ENCODE assay signal across 13 mouse cellular contexts in the genomic region with DNA sequence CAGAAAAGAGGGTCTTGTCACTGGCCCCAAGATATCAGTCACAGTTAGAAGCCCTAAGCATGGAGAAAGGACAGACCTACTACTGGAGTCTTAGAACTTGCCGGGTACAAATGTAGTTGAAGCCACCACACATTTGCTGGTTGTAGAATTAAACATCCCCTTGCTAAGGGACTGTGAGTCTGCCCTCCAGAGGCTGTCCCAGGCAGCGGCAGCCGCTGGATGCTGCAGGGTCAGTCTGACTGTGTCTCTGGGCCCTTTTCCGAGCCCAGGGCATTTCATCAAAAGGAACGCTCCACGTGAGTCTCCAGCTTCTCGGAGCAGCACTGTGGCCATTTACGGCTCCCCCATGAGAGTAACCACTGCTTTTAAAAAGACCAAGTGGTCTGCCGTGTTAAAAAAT.
DNase-seq lines count a peak whose midpoint lies in the region; ATAC-seq and TF ChIP-seq lines count a peak whose summit lies in the region.
"Had no signal": no experiment of that assay in that cellular context is flagged by ENCODE, and none has a peak within 500 bp of the region (broad histone marks: within the 10 kb centered on the region; RNA-seq: fewer than 3 reads in every experiment).

No protein-coding gene starts in this region.

- TF ChIP-seq POLR2A in cerebellum, adult 2 months (IDR thresholded peaks at IDR 0.05; ENCODE audit: borderline replicate concordance, insufficient read depth, low read length) = no peak
- TF ChIP-seq POLR2A in kidney, adult 2 months (IDR thresholded peaks at IDR 0.05; ENCODE audit: low read depth, low read length) = no peak

- H3K4me3 ChIP-seq in cerebellum, adult 2 months (replicated peaks; ENCODE audit: insufficient read depth, low read depth, low read length) = no peak overlapping the region
- no peak overlapping the region for H3K4me3 ChIP-seq in kidney, adult 2 months (ENCODE audit: insufficient read depth, low read depth, low read length)
- no peak overlapping the region for H3K4me3 ChIP-seq in midbrain, embryonic 11.5 days (ENCODE audit: low read depth, low read length)
- no peak overlapping the region for H3K4me3 ChIP-seq in midbrain, embryonic 15.5 days
- H3K4me3 ChIP-seq: midbrain, embryonic 12.5 days had no signal

- H3K9ac ChIP-seq in midbrain, embryonic 11.5 days (ENCODE audit: low read length) = no peak overlapping the region
- H3K9ac ChIP-seq in midbrain, embryonic 15.5 days = no peak overlapping the region
- H3K9ac ChIP-seq: midbrain, embryonic 12.5 days had no signal

- TF ChIP-seq CTCF in cerebellum, adult 2 months (IDR thresholded peaks at IDR 0.05; ENCODE audit: borderline replicate concordance, insufficient read depth, low read depth, low read length) = peak; percentile 24; the same call in 1 of the 2 replicates
- 0 out of 2 replicates have a peak, but pooled peaks have one; percentile 17 for TF ChIP-seq CTCF in kidney, adult 2 months (conservative IDR thresholded peaks at IDR 0.05; ENCODE audit: insufficient read depth, insufficient read length, low read depth, low read length)

- WGBS in cerebellum, adult 2 months = 53% methylated on average over 9 of the region's 9 CpGs
- 28% methylated on average over 9 of the region's 9 CpGs for WGBS in kidney, adult 2 months
- WGBS in midbrain, embryonic 11.5 days = 46% methylated on average over 9 of the region's 9 CpGs
- 26% methylated on average over 9 of the region's 9 CpGs for WGBS in midbrain, embryonic 15.5 days

- H3K27ac ChIP-seq in cerebellum, adult 2 months (ENCODE audit: insufficient read depth, low read length) = no peak overlapping the region
- no peak overlapping the region for H3K27ac ChIP-seq in kidney, adult 2 months (ENCODE audit: insufficient read depth, low read depth, low read length)
- no peak overlapping the region for H3K27ac ChIP-seq in midbrain, embryonic 11.5 days (ENCODE audit: low read depth, low read length)
- H3K27ac ChIP-seq in midbrain, embryonic 15.5 days = no peak overlapping the region
- H3K27ac ChIP-seq: midbrain, embryonic 12.5 days had no signal

- no peaks in the 10 kb centered on the region for H3K36me3 ChIP-seq in kidney, adult 2 months (ENCODE audit: control insufficient read depth, insufficient read depth, low read length)
- no peaks in the 10 kb centered on the region for H3K36me3 ChIP-seq in midbrain, embryonic 11.5 days (ENCODE audit: control insufficient read depth, insufficient read depth, low read length)
- no peaks in the 10 kb centered on the region for H3K36me3 ChIP-seq in midbrain, embryonic 15.5 days (replicated peaks)
- H3K36me3 ChIP-seq: midbrain, embryonic 12.5 days had no signal

- DNase-seq in cerebellum, adult 2 months = no peak
- DNase-seq in kidney, adult 2 months = no peak
- no peak for DNase-seq in kidney, adult 11 months
- DNase-seq in midbrain, embryonic 11.5 days (ENCODE audit: low spot score, missing footprints) = peak; percentile 86
- DNase-seq in retina, embryonic 14.5 days (ENCODE audit: low spot score) = peak; percentile 44
- DNase-seq: B cell, adult 2 months; gastrocnemius, postnatal 25 days; lung, adult 18-20 months; spleen, adult 18-20 months had no signal

- no peak for ATAC-seq in cerebellum, adult (ENCODE audit: insufficient number of reproducible peaks, low FRiP score, low TSS enrichment)
- no peak for ATAC-seq in midbrain, embryonic 11.5 days (ENCODE audit: low FRiP score)
- no peak for ATAC-seq in midbrain, embryonic 15.5 days (replicated peaks)
- no peak for ATAC-seq in activated CD4-positive, CD25-positive, alpha-beta regulatory T cell, adult 4 months

- no peak overlapping the region for H3K4me2 ChIP-seq in midbrain, embryonic 11.5 days
- H3K4me2 ChIP-seq in midbrain, embryonic 15.5 days = no peak overlapping the region
- H3K4me2 ChIP-seq: midbrain, embryonic 12.5 days had no signal

- no peaks in the 10 kb centered on the region for H3K4me1 ChIP-seq in cerebellum, adult 2 months (ENCODE audit: control insufficient read depth, insufficient read depth, low read length)
- H3K4me1 ChIP-seq in kidney, adult 2 months (ENCODE audit: control insufficient read depth, insufficient read depth, low read length) = 0 out of 2 replicates have a peak, but pooled peaks cover 5% of the 10 kb centered on the region
- H3K4me1 ChIP-seq in midbrain, embryonic 11.5 days (ENCODE audit: control insufficient read depth, insufficient read depth, low read length) = peaks cover 10% of the 10 kb centered on the region
- peaks cover 18% of the 10 kb centered on the region for H3K4me1 ChIP-seq in midbrain, embryonic 15.5 days

- H3K27me3 ChIP-seq in cerebellum, adult 2 months (ENCODE audit: control insufficient read depth, insufficient read depth, low read length) = no peaks in the 10 kb centered on the region
- no peaks in the 10 kb centered on the region for H3K27me3 ChIP-seq in kidney, adult 2 months (replicated peaks; ENCODE audit: control insufficient read depth, insufficient read depth, low read length)
- peaks cover 15% of the 10 kb centered on the region; the same call in 1 of the 2 replicates for H3K27me3 ChIP-seq in midbrain, embryonic 11.5 days (ENCODE audit: control insufficient read depth, insufficient read depth, low read length)
- H3K27me3 ChIP-seq in midbrain, embryonic 15.5 days (replicated peaks) = 0 out of 2 replicates have a peak, but pooled peaks cover 15% of the 10 kb centered on the region

- no peaks in the 10 kb centered on the region for H3K9me3 ChIP-seq in midbrain, embryonic 11.5 days (ENCODE audit: control insufficient read depth, low read length)
- H3K9me3 ChIP-seq in midbrain, embryonic 15.5 days = no peaks in the 10 kb centered on the region
- H3K9me3 ChIP-seq: midbrain, embryonic 12.5 days had no signal

Comparison
In these comparisons a context has a peak if more than half of its experiments do, and no peak if none do; other contexts are left out.
1. DNase-seq: peak in midbrain, embryonic 11.5 days (single experiment) and retina, embryonic 14.5 days (single experiment); none in cerebellum, adult 2 months (0 of 2), kidney, adult 2 months (single experiment) and kidney, adult 11 months (single experiment).